Mouse (Mus musculus) kidney, postnatal 25 days (tissue): ENCODE data around the gene Mmp12.
"Not testable (repeated sequence)": the region's sequence is repeated elsewhere in the genome, so short reads cannot be mapped to it uniquely, and the experiment has no call there.

Source experiments
- DNase-seq, 2 experiments: peaks; one replicate each; pipeline ENCODE4 v3.0.0; 2021; ENCODE audit warnings: mixed read lengths in 2 of 2

The Mmp12 gene

GRCm38 (mm10) chr9:7344107-7344506, at the start of gene Mmp12:
TSS of gene Mmp12 (plus strand) at chr9:7344381.
- no peak for DNase-seq

- no peak for DNase-seq
Observed at GRCm38 (mm10) chr9:7331847-7332246, 12.3 kb upstream of the Mmp12 start.

GRCm38 (mm10) chr9:7335766-7336680, 8.2 kb upstream of the Mmp12 start:
- DNase-seq, result no peak

GRCm38 (mm10) chr9:7336740-7337483, 7.3 kb upstream of the Mmp12 start:
- no peak for DNase-seq

GRCm38 (mm10) chr9:7345513-7345912, 1.3 kb downstream of the Mmp12 start:
- DNase-seq, result no peak

GRCm38 (mm10) chr9:7354535-7354934, 10.4 kb downstream of the Mmp12 start:
- DNase-seq, result no peak

- DNase-seq, result no peak
Observed at GRCm38 (mm10) chr9:7387947-7388346, 43.8 kb downstream of the Mmp12 start, which contains the start of gene Mmp1b. TSS of gene Mmp1b (minus strand) at chr9:7388047.

- not testable (repeated sequence) for DNase-seq
Observed at GRCm38 (mm10) chr9:7396556-7396955, 52.4 kb downstream of the Mmp12 start.
